Mouse (Mus musculus): ENCODE results near the gene Nop14. TPM values are rescaled to one million over a fixed set of nuclear protein-coding genes. Genes with fewer than 3 reads are reported as not detected.

The Nop14 gene
- polyA plus RNA-seq, 1 experiment from 2014 or later, result 56.8 TPM

- in situ Hi-C loops (cut with MboI; ENCODE audit: low pct_unique_long_range_greater_than_20kb), result no loop called here
- H3K27me3 ChIP-seq, result no peaks in the 10 kb centered on the region
- TF ChIP-seq CTCF (IDR thresholded peaks at IDR 0.05), result no peak
- no peak for DNase-seq (ENCODE audit: low read depth, low spot score)
- no peak for ATAC-seq
- ChIA-PET POLR2A (no interaction called here), CTCF (interaction anchor here (0.7 to 1.5 kb wide), 2 partner anchors 10 to 15 kb away, joined by 4 read pairs; no protein-coding TSS in a partner anchor)
These were observed 68.5 kb downstream of the Nop14 start for GRCm38 (mm10) chr5:34591388-34592004.

GRCm38 (mm10) chr5:34590702-34591101 lies 69.2 kb downstream of the Nop14 start:
- DNase-seq (ENCODE audit: low read depth, low spot score) (no peak), ATAC-seq (no peak)
- ChIA-PET POLR2A (no interaction called here), CTCF (interaction anchor here (1.5 kb wide), 1 partner anchor 16 kb away, joined by 4 read pairs; no protein-coding TSS in a partner anchor)
- in situ Hi-C loops (cut with MboI; ENCODE audit: low pct_unique_long_range_greater_than_20kb), result no loop called here
- H3K27me3 ChIP-seq, result no peaks in the 10 kb centered on the region
- TF ChIP-seq CTCF (IDR thresholded peaks at IDR 0.05), result no peak

- DNase-seq (ENCODE audit: low read depth, low spot score) (no peak), ATAC-seq (no peak)
- no peak for TF ChIP-seq CTCF (IDR thresholded peaks at IDR 0.05)
- in situ Hi-C loops (cut with MboI; ENCODE audit: low pct_unique_long_range_greater_than_20kb), result no loop called here
- ChIA-PET POLR2A (interaction anchor here (1.1 kb wide), 1 partner anchor 16 kb away, joined by 3 read pairs; no protein-coding TSS in a partner anchor), CTCF (interaction anchor here (0.7 kb wide), 1 partner anchor 72 kb away, joined by 3 read pairs; no protein-coding TSS in a partner anchor)
- H3K27me3 ChIP-seq, result no peaks in the 10 kb centered on the region
These were observed 69.9 kb downstream of the Nop14 start for GRCm38 (mm10) chr5:34590059-34590458.

Other genes starting within 250 kb of the Nop14 start
- gene Tnip2, start 146.2 kb downstream of the Nop14 start, polyA plus RNA-seq (2021), result 33.5 TPM
- 18.2 TPM for gene Sh3bp2, start 134.3 kb downstream of the Nop14 start, polyA plus RNA-seq (2021)
- 279 TPM for gene Add1, start 86.5 kb downstream of the Nop14 start, polyA plus RNA-seq (2021)
- 106 TPM for gene Mfsd10, start 22.9 kb downstream of the Nop14 start, polyA plus RNA-seq (2021)
- 4.6 TPM for gene Grk4, start 231 bp upstream of the Nop14 start, polyA plus RNA-seq (2021)
- 22.7 TPM for gene Htt, start 101.6 kb upstream of the Nop14 start, polyA plus RNA-seq (2021)
- gene Msantd1, start 247.9 kb upstream of the Nop14 start, polyA plus RNA-seq (2021), result 1.8 TPM